Mouse (Mus musculus): ENCODE data around the gene Asb15. TPM values are rescaled to one million over a fixed set of nuclear protein-coding genes. Genes with fewer than 3 reads are reported as not detected.

Gene Asb15
- not detected in 2 replicates for polyA plus RNA-seq (2012; rRNA removed)

DNA sequence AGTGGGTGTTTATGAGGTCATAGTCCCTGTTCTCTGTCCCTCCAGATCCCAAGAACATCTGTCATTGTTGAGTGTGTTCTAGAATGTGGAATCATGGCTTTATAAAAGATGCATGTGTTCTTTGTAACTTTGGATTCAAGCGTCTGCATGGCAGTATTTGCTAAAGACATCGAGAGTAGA is at the start of gene Asb15:
Gene Asb15 (plus strand): TSS at position 81 of the 180 bp plus-strand sequence.

DNA sequence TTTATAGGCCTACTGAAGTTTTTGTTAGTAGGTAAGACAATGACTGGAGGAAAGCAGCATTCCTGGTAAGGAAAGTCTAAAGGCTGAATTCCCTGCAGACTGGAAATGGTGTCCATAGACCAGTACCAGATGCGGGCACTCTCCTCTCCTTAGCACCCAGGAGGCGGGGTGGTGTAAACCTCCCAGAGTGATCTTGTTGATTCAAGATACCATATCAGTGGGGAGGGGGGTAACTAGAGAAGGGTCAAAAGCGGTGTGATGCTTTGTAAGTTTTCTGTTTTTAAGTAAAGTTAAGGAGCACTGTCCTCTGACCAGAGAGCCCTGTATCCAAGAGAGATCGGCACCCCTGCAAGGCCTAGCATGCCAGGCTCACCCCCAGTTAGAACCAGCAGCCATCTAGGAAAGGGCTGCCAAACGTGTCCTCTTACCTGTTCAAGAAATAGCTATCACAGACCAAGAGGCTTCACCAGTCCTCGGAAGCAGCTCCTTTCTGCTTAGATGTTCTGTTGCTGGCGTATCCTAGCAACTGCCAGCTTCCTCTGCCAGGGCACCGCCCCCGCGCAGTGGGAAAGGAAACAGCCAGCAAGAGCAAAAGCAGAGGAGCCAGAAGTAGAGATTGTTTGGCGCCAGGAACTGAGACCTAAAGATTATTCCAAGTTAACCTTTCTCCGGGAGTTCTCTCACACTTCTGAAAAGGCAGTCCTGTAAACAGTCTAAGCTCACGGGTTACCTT is 13.2 kb upstream of the Asb15 start, which contains the start of gene Iqub:
Gene Iqub (minus strand): TSS at position 516 of the 733 bp plus-strand sequence.

DNA sequence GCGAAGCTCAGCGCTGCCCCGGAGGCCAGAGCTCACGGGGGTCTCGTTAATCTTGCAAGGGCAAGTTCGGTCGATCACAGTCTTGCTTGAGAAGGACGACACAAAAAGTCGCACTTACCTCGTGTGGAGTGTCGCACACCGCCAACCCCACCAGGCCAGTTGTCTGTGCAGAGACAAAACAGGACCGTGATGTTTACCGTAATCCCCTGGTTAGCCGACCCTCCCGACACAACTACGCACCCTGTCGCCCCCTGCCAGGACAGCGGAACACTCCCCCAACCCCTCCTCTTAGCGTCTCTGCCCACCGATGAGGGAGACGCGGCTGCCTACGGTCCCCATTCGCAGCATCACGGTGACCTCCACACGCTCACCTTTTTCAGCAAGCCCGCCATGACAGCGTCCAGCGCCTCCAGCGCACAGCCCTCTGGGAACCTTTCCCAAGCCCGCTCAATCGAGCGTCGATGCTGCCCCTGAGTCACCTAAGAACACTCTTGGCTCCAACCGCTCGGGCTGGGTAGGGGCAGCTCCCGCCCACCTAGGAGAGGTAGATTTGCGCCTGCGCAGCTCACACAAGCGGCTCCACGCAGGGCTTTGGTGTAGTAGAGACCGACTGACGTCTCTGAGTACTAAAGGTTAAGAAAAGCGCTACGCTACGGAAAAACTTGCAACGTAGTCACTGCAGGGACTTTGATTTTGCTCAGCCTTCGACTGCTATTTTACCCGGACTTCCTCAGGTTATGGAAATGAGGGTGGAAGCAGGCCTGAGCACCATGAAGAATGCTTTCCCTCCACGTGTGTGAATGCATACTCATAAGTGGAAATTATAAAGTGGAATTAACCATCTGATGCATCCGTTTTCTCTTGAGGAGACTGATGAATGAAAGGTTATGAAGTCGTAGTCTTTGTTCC is 535 bp upstream of the Asb15 start, which contains the start of gene Ndufa5:
Gene Ndufa5 (minus strand): TSS at position 859 of the 909 bp plus-strand sequence.

DNA sequence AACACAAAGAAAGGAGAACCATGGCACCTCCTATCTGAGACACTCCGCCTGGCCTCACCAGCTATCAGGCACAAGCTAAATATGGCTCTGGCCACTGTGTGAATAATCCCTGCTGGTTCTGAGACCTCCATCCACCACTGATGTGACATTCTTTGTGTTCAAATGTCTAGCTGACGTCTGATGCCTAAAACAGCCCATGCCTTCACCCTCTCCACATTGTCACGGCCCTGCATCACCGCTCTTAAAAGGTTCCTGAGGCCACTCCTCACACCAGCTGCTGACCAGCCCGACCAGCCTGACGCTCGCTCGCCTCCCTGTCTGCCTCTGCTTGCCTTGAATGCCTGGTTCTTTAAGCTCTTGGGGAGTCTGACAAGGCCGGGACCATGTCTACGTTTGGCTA is 69.6 kb downstream of the Asb15 start, which contains the start of gene Lmod2:
Gene Lmod2 (plus strand): TSS at position 263 of the 400 bp plus-strand sequence.

Other genes with a start within 250 kb of the Asb15 start
- 0.13 and 0.16 TPM in 2 replicates for gene Iqub, start 13.1 kb upstream of the Asb15 start, polyA plus RNA-seq (2012; rRNA removed)
- 0.77 and 1.2 TPM in 2 replicates for gene Ndufa5, start 131 bp upstream of the Asb15 start, polyA plus RNA-seq (2012; rRNA removed)
- not detected in 2 replicates for gene Lmod2, start 69.6 kb downstream of the Asb15 start, polyA plus RNA-seq (2012; rRNA removed)
- 84.3 and 138 TPM in 2 replicates for gene Wasl, start 136.9 kb downstream of the Asb15 start, polyA plus RNA-seq (2012; rRNA removed)
- gene Hyal6, start 205.1 kb downstream of the Asb15 start, polyA plus RNA-seq (2012; rRNA removed), result not detected in 2 replicates
- gene Hyal4, start 220.2 kb downstream of the Asb15 start, polyA plus RNA-seq (2012; rRNA removed), result not detected in 2 replicates

Data from ovary, adult 2 months (tissue).